In the genomic region with DNA sequence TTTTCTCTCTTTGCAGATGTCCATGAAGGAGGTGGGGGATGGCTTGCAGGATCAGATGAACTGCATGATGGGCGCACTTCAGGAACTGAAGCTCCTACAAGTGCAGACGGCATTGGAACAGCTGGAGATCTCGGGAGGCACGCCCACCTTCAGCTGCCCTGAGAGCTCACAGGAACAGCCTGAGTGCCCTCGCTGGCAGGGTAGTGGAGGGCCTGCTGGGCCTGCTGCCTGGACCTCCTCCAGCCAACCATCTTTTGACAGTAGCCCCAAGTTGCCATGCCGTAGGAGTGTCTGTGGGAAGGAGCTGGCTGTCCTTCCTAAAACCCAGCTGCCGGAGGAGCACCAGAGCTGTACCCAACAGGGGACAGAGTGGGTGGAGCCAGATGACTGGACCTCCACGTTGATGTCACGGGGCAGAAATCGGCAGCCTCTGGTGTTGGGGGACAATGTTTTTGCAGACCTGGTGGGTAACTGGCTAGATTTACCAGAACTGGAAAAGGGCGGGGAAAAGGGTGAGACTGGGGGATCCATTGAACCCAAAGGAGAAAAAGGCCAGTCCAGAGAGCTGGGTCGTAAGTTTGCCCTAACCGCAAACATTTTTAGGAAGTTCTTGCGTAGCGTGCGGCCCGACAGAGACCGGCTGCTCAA, we compare ENCODE assay signal across 13 mouse cellular contexts. TPM values are rescaled to one million over a fixed set of nuclear protein-coding genes. Genes with fewer than 3 reads are reported as not detected.
DNase-seq lines count a peak whose midpoint lies in the region; ATAC-seq and TF ChIP-seq lines count a peak whose summit lies in the region.
"Had no signal": no experiment of that assay in that cellular context is flagged by ENCODE, and none has a peak within 500 bp of the region (broad histone marks: within the 10 kb centered on the region; RNA-seq: fewer than 3 reads in every experiment).

No protein-coding gene starts in this region.

- H3K36me3 ChIP-seq in hindbrain, embryonic 12.5 days: no peaks in the 10 kb centered on the region
- H3K36me3 ChIP-seq in hindbrain, embryonic 16.5 days (ENCODE audit: control insufficient read depth, insufficient read depth, low read length): no peaks in the 10 kb centered on the region
- H3K36me3 ChIP-seq in myocyte (ENCODE audit: control insufficient read depth, insufficient read depth): no peaks in the 10 kb centered on the region

- H3K9me3 ChIP-seq in hindbrain, embryonic 12.5 days (replicated peaks): no peaks in the 10 kb centered on the region
- no peaks in the 10 kb centered on the region for H3K9me3 ChIP-seq in hindbrain, embryonic 16.5 days (ENCODE audit: control insufficient read depth, low read length)
- H3K9me3 ChIP-seq: G1E had no signal

- WGBS in hindbrain, embryonic 12.5 days: 59% methylated on average over 18 of the region's 18 CpGs
- WGBS in hindbrain, embryonic 16.5 days: 59% methylated on average over 18 of the region's 18 CpGs

- peaks cover 44% of the 10 kb centered on the region for H3K4me1 ChIP-seq in hindbrain, embryonic 12.5 days
- H3K4me1 ChIP-seq in hindbrain, embryonic 16.5 days (ENCODE audit: control insufficient read depth, insufficient read depth, low read depth, low read length): peaks cover 14% of the 10 kb centered on the region

- peak; percentile 12 for TF ChIP-seq POLR2A in myocyte (IDR thresholded peaks at IDR 0.05; ENCODE audit: insufficient read length, low read depth)

- no peak overlapping the region for H3K9ac ChIP-seq in hindbrain, embryonic 12.5 days
- H3K9ac ChIP-seq in hindbrain, embryonic 16.5 days (ENCODE audit: low read depth, low read length): no peak overlapping the region

- peaks cover 2% of the 10 kb centered on the region; the same call in 1 of the 2 replicates for H3K27me3 ChIP-seq in hindbrain, embryonic 12.5 days
- H3K27me3 ChIP-seq in hindbrain, embryonic 16.5 days (replicated peaks; ENCODE audit: control insufficient read depth, insufficient read depth, low read length): no peaks in the 10 kb centered on the region
- no peaks in the 10 kb centered on the region for H3K27me3 ChIP-seq in myocyte (ENCODE audit: control insufficient read depth, insufficient read depth, insufficient read length)

- no peak overlapping the region for H3ac ChIP-seq in myocyte (ENCODE audit: control insufficient read depth, insufficient read length)

- peak overlapping the region; percentile 72; the same call in 1 of the 2 replicates for H3K27ac ChIP-seq in hindbrain, embryonic 12.5 days
- H3K27ac ChIP-seq in hindbrain, embryonic 16.5 days (ENCODE audit: low read depth, low read length): no peak overlapping the region

- DNase-seq in cerebellum, adult 9-10 months: peak; percentile 39
- DNase-seq in right cerebral cortex, postnatal 25 days: peak; percentile 40
- DNase-seq in right cerebral cortex, postnatal 14 days: no peak
- DNase-seq: lung, postnatal 10 days had no signal

- H3K4me3 ChIP-seq in hindbrain, embryonic 12.5 days: no peak overlapping the region
- H3K4me3 ChIP-seq in hindbrain, embryonic 16.5 days (ENCODE audit: low read length): no peak overlapping the region
- H3K4me3 ChIP-seq in myocyte: no peak overlapping the region
- H3K4me3 ChIP-seq: erythroblast, embryonic 14.5 days had no signal

- H3K79me2 ChIP-seq in myocyte (ENCODE audit: control insufficient read depth, insufficient read depth): no peaks in the 10 kb centered on the region

- no peak for ATAC-seq in cerebellum, adult (ENCODE audit: insufficient number of reproducible peaks, low FRiP score, low TSS enrichment)
- ATAC-seq in hindbrain, embryonic 12.5 days (ENCODE audit: low FRiP score): no peak
- ATAC-seq in hindbrain, embryonic 16.5 days: no peak
- no peak for ATAC-seq in activated CD4-positive, CD25-positive, alpha-beta regulatory T cell, adult 4 months
- ATAC-seq: inflammation-experienced regulatory T-cells, adult 6 months; midbrain, embryonic 16.5 days had no signal

- H3K4me2 ChIP-seq in hindbrain, embryonic 12.5 days (replicated peaks): no peak overlapping the region
- H3K4me2 ChIP-seq in hindbrain, embryonic 16.5 days (ENCODE audit: low read length): no peak overlapping the region
- H3K4me2 ChIP-seq in myocyte (ENCODE audit: low read depth): peak overlapping the region; percentile 70

TF ChIP-seq in myocyte, 11 proteins besides CTCF, POLR2A, EP300 and RAD21:
- TF ChIP-seq TCF12 (IDR thresholded peaks at IDR 0.05; ENCODE audit: insufficient read depth, poor library complexity, severe bottlenecking) (peak; percentile 81), MYOG (IDR thresholded peaks at IDR 0.05; ENCODE audit: control insufficient read depth in 1 of 3, insufficient read depth in 1 of 3, insufficient read length in 2 of 3, low read depth in 2 of 3) (peak; percentile 72 to 94 (median 93)), TCF3 (IDR thresholded peaks at IDR 0.05; ENCODE audit: insufficient read length, low read depth) (peak; percentile 74), POLR2AphosphoS2 (IDR thresholded peaks at IDR 0.05; ENCODE audit: insufficient read length, low read depth) (no peak), SRF (IDR thresholded peaks at IDR 0.05; ENCODE audit: control insufficient read depth, insufficient read length, low read depth) (no peak), CEBPB (IDR thresholded peaks at IDR 0.05; ENCODE audit: insufficient read depth, poor library complexity, severe bottlenecking) (no peak), MYOD1 (IDR thresholded peaks at IDR 0.05; ENCODE audit: control insufficient read depth in 1 of 3, insufficient read length in 2 of 3, low read depth in 2 of 3) (peak; percentile 77 to 97 (median 97)), REST (IDR thresholded peaks at IDR 0.05; ENCODE audit: insufficient read depth, insufficient read length) (no peak), E2F4 (IDR thresholded peaks at IDR 0.05; ENCODE audit: insufficient read depth) (no peak), MAX (IDR thresholded peaks at IDR 0.05; ENCODE audit: low read depth) (no peak), USF1 (IDR thresholded peaks at IDR 0.05; ENCODE audit: low read depth) (no peak)

RNA-seq across cellular contexts. Expression of a gene that starts 12.1 kb away (rescaled TPM):
- 2.4 and 2.6 TPM in 2 replicates for polyA plus RNA-seq in hindbrain, embryonic 12.5 days (2016; fragmentation: Nextera tagmentation; extraction: Ambion mirVana)
- polyA plus RNA-seq in hindbrain, embryonic 16.5 days (2015; fragmentation: Nextera tagmentation; extraction: Ambion mirVana): 13.7 and 13.9 TPM in 2 replicates
- 5.1 TPM for polyA plus RNA-seq in myocyte (2012; fragmentation: generic; extraction: Trizol)
- polyA plus RNA-seq in activated CD4-positive, CD25-positive, alpha-beta regulatory T cell, adult 4 months (2017; shearing (Covaris generic)): 1 to 10 TPM; 1.7 to 2.4 TPM

RNA-seq across cellular contexts. Expression of a gene that starts 29.1 kb away (rescaled TPM):
- polyA plus RNA-seq in hindbrain, embryonic 12.5 days (2016; fragmentation: Nextera tagmentation; extraction: Ambion mirVana): 34.6 and 36.7 TPM in 2 replicates
- 19.4 and 21.9 TPM in 2 replicates for polyA plus RNA-seq in hindbrain, embryonic 16.5 days (2015; fragmentation: Nextera tagmentation; extraction: Ambion mirVana)
- 7.5 TPM for polyA plus RNA-seq in myocyte (2012; fragmentation: generic; extraction: Trizol)
- polyA plus RNA-seq in activated CD4-positive, CD25-positive, alpha-beta regulatory T cell, adult 4 months (2017; shearing (Covaris generic)): 1 to 10 TPM; 9.7 to 9.8 TPM
